Mouse (Mus musculus): Measurements from ENCODE around the gene Camk1d. TPM values are rescaled to one million over a fixed set of nuclear protein-coding genes. Genes with fewer than 3 reads are reported as not detected.

Camk1d gene
- total and polyA plus RNA-seq, 3 experiments, result 3.3 to 7.6 (median 4.8) TPM

DNA sequence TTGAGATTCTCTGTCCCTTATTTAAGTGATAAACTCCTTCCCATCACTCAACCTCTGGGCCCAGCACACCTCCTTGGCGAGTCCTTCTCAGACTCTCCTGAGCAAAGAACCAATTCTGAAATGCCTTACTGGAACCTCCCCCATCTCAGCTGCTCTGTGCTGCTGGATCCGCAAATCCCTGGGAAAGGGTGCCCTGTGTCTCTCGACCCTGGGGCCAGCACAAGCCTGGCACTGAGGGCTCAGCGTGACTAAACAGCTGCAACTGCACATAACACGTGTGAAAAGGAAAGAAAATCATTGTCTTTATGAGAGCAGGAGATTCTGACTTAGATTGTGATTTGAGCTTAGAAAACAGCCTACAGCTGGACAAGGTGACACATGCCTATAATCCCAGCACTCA, 52.4 kb downstream of the Camk1d start:
- DNase-seq, result no peak

DNA sequence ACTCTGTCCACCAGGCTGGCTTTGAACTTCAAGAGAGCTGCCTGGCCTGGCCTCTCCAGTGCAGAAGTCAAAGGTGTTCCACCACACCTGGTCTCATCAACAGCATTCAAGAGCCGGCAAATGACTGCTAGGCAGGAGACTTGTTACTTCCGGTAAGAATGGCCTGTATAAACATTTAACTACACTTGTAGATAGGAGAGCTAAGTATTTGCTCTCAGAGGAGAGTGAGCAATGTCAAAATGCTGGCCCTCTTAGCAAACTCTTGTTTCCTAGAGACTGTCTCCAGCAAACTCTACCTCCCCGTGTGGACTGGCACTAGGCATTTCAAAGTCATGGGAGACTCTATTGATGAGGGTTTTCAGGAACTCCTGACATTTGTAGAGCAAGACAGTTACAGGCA, 56.3 kb downstream of the Camk1d start:
- DNase-seq, result no peak

DNA sequence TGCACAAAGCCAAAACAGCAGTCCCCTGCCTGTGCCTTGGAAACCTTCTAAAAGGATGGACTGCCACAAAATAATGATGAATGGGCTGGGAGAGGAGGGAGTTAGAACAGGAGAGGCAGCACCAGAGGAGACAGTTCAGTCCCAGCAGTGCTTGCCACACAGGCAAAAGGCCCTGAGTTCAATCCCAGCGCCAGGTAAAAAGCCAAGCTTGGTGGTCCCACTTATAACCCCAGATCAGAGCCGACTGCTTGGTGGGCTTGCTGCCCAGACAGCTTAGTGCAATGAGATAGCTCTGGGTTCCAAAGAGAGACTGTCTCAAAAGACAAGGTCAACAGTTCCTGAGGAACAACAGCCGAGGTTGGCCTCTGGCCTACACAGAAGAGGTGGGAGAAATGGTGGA, 58.0 kb downstream of the Camk1d start:
- no peak for DNase-seq

DNA sequence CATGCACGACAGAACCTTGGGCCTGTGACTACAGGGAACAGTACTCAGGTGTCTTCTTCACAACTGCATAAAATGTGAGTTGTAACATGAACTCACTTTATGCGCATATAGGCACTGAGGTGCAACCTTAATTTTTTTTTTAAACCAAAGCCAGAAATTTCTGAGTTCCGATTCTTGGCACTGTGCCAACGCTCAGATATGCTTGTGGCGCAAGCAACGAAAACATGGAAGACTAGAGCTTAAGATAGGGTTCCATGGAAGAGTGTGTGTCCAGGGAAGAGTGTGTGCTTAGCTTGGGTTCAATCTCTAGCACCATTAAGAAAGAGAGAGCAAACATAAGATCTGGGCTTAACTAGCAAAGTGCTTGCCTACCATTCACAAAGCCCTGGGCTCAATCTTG, 62.2 kb downstream of the Camk1d start:
- no peak for DNase-seq

DNA sequence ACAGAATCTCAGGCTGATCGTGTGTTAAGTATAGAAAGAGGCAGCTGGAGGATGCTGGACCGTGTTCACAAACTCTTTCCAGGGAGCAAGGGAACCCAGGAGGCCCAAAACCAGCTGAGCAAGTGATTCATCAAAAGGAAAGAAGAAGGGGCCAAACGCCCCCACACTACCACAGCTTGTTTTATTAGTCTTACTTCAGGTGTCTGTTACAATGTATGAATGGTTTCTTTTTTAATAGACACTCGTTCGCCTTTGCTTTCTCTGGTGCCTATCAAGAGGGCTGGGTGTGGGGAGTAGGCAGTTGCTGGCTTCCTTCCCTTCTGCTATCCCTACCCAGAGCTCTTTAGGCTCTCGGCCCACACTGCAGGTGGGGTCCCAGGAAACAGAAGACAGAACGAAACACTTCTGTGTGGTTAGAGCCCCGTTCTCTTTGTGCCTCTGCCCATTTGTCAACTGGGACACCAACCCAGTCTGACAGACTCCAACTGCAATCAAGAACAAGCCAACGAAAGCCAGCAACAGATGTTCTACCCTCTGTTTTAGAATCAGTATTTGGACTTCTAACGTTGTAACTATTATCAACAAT, 62.9 kb downstream of the Camk1d start:
- DNase-seq, result no peak

DNA sequence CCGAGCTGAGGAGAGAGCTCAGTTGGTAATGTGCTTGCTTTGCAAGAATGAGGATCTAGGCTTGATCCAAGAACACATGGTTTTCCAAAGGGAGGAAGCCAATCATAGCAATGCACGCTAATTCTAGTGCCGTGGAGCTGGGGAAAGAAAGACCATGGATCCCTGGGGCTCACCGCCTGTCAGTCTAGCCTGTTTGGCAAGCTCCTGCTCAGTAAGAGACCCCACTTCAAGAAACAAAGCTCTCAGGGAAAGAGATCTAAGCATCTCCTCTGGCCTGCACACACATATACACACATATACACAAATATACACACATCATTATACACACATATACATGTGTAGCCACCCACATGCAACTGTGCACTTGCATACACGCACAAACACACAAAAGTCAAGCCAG, 65.1 kb downstream of the Camk1d start:
- no peak for DNase-seq

DNA sequence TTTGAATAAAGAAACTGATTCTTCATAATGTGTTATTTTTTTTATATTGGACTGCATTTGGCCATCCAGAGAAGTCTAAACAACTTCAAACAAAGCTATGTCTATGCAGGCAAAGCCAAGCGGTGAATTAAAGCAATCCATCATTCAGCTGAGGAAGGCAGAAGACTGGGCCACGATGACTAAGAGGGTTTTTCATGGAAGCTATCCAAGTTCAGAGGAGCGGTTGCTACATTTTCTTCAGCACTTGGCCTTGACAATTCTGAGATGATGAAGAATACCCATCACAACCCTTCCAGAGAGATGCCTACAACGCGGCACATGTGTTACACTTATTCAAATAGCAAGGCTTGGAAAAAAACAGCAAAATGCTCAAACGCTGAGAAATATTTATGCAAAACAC, 65.6 kb downstream of the Camk1d start:
- peak; percentile 72 for DNase-seq

DNA sequence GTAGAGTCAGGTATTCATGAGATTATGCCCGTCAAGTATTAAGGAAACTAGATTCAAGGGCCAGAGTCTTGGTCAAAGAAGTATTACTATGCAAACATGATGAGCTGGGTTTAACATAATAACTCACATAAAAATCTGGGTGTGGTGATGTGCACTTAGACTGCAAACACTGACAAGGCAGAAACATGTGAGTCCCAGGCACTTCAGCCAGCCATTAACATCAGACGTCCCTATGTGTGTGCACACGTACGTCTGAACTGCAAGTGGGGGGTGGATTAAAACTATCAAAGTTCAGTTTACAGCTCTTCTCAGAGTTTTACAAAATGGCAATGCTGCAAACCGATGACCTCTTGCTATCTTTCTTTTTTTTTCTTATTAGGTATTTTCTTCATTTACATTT, 68.0 kb downstream of the Camk1d start:
- no peak for DNase-seq

DNA sequence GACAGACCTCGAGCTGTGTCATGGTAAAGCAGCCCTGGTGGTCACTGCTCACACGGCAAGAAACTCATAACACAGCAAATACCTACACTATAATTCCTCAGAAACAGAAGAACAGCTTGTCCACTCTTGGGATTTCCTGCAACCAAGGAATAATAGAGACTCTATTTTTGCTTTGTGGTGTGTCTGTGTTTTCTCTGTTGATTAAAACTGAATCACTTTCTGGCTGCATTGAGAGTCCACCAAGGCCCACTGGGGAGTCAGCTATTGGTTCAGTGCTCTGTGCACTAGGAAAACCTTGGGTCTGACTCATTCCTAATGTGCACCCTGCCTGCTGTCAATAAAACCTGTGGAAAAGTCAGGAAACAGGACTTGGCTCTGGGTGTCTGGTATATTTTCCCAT, 68.7 kb downstream of the Camk1d start:
- peak; percentile 23 for DNase-seq

DNA sequence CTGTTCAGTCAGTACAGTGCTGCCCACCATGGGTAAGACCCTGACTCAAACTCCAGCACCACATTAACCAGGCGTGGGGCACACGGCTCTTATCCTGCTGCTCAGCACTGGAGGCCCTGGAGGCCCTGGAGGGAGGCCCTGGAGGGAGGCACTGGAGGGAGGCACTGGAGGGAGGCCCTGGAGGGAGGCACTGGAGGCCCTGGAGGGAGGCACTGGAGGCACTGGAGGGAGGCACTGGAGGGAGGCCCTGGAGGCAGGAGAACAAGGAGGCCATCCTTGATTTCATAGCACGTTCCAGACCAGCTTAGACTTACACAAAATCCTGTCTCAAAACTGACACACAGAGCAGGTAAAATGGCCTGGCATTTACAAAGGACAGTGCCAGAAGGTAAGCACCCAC, 70.4 kb downstream of the Camk1d start:
- DNase-seq, result no peak

DNA sequence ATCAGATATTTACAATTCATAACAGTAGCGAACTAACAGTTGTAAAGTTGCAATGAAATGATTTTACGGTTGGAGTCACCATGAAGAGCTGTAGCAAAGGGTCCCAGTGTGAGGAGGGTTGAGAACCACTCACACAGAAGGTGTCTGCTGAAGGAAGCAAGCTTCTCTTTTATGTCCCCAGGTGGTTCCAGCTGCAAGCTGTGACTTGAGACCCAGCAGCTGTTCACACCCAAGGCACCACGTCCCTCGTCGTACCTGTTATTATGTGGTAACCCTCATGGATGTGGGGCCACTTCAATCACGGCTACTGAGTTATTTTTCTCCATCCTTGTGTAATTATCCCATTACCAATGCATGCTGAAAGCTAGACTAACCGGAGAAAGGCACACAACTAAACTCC, 71.1 kb downstream of the Camk1d start:
- no peak for DNase-seq

DNA sequence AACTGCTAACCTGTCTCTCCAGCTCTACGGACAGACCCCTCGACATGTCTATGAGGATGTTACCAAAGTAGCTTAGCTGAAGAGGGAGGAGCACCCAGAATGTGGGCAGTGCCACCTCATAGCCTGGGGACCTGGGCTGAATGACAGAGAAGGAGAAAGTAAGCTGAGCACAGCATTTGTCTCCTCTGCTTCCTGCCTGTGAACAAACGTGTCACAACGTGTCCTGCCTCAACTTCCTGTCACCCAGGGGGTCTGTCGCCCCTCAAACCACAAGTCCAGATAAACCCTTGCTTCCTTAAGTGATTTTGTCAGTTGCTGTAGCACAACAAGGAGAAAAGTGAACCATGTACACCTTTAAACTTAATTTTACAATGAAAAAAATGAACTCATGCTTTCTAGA, 71.7 kb downstream of the Camk1d start:
- DNase-seq, result no peak

DNA sequence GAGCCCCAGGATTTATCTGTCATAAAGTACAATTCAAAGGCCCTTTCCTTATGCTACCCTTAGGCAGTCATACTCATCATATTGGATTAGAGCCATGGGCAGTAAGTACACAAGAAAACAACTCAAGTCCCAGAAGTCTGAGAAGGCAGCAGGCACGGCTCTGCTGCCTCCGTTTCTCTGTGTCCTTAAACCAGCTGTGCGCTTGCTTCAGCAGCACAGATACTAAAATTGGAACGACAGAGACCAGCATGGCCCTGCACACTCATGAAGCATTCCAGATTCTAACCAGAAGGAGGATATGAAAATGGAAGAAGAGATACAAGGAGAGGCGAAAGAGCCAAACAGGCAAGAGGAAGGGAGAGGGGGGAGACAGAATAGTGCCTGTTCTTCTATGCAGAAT, 72.6 kb downstream of the Camk1d start:
- no peak for DNase-seq

DNA sequence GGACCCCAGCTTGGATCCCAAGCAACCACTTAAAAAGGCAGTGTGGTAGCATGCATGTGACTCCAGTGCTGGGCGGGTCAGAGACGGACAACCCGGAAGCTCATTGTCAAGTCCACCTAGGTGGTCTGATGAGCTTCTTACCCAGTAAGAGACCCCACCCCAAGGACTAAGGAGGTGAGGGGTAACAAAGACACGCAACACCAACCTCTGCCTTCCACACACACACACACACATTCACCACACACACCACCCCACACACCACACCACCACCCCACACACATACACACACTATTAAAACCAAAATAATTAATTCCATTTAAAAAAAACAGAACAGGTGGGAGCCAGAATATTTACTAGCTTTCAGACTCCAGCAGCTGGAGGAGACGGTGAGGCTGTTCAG, 73.7 kb downstream of the Camk1d start:
- no peak for DNase-seq

DNA sequence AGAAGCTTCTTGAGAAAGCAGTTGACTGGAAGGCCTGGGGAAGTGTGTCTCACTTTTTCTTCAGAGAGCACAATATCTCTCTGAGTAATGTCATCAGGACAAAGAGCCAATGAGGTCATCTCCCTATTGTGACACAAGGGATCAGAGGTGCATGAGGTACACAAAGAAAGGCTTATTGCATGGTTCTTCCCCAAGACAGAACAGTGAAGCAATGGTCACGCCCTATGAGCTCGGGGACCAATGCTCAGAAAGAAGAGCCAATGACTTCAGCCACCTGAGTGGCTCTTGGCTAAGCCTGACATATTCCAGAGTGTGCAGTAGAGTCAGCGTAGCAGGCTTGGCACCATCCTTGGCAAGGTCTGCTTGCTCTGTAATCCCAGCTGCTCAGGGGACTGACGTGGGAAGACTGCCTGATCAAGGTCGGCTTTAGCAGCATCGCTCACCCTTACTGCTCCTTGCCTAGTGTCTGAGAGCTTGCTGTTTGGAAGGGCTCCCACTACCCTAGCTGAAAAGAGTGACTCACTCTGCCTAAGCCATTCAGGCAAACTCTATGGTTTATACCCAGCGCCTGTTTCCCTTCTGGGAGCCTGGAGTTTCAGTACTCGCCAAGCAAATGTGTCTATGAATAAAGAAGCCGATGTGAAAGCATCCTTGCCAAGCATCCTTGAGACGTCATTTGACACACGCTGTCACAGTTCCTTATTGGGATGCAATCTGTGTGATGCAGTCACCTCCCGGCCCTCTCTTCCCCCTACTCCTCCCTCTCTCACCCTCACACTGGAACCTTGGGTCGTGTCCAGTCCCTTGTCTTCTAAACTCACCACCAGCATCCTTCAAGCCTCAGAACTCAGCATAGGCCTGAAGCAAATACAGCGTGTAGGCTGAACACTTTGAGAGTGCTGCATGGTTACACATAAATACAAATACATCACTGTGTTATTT, 77.2 kb downstream of the Camk1d start:
- DNase-seq, result peak; percentile 80

DNA sequence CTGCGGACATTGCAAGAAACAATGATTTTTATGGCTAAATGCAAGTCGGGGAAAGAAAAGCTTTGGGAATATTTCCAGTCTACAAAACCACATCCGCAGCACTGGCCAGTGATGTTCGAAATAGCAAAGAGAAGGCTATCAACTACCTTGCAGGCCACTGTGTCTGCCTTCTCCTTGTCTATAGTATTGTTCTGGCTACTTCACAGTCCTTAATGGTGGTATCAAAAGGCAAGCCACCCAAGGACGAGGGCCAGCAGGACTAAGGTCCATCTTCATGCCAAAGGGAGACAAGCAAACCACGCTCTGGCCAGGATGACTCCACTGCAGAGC, 82.0 kb downstream of the Camk1d start:
- DNase-seq, result no peak

DNA sequence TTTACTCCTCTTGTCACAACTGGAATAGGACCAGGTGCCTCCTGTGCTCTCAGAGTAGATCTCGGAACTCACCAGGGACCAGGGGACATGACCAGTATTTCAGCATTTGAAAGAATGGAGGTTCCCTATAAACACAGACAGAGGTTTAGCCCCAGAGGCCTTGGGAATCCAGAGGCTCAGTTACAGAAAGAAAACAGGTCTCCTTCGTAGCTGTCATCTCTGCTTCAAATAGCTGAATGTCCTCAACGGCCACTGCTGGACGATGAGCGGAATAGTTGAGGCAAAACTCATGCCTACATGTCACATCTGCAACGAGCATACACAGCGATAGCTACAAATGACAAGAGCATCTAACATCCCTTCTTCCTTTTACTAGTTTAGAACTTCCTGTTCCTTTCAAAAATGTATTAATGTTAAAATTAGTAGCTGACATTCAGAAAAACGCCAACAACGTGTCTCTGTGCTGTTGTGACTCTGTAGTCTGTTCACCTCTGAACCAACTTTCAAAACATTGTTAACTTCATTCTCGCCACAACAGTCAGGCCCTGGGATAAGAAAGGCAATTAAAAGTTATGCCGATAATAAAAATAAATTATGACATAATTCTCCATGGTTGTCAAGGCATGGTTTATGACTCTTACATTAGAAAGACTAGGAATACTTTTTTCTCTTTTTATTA, 82.5 kb downstream of the Camk1d start:
- no peak for DNase-seq

DNA sequence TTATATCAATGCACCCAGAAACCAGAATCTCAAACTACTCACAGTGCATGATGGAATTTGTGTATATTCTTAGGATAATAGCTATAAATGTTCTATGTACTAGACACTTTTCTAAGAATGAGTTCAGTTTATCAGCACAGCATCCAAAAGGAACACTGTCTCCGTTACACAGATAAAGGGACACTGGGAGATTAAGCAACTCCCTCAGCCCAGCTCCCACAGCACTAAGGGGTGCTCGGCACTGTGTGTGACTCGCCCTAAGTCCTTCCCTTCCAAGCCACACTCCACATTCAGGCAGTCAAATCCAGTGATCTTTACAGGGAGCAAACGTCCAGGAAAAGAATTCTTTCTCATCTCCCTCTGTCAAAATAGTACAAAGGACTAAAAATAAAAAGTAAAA, 83.6 kb downstream of the Camk1d start:
- no peak for DNase-seq

DNA sequence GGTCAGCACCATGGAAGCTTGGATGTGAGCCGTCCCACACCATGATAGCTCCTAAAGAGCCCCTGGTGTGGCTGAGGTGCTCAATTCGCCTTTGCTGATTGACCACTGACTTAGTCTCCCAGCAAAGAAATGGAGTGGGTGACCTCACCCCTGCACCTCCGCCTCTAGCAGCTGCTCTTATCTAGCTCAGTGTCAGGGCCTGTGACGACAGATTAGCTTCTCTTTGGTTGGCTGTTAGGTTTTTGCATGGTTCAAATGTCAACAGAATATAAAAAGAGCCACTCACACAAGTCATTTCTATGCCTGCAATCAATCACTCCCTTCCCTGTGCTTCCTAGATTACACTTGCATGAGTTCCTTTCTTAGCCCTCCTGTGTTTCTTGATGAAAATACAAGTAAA, 89.9 kb downstream of the Camk1d start:
- DNase-seq, result no peak

DNA sequence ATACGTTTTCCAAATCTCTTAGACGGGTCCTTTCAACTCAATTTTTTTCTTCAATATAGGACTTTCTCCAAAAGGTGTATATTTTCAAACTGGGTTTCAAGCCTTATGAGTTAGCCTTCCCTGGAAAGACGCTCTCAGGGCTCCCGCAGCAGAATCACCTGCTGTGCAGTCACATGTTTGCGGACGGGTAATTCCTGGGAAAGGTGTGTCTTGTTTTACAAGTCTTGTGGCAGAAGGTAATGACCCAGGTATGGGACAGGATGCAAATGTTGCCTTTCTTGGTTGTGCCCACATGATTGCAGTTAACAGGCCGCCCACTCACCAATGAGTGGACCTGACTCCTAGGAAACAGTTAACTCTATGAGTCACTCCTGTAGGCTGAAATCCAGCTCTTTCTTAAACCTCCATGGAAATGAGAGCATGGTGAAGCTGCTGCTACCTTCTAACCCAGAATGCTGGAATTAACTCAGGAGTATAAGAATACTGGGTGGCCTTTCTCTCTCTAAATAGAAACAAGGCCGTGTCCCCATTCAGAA, 95.9 kb downstream of the Camk1d start:
- DNase-seq, result no peak

DNA sequence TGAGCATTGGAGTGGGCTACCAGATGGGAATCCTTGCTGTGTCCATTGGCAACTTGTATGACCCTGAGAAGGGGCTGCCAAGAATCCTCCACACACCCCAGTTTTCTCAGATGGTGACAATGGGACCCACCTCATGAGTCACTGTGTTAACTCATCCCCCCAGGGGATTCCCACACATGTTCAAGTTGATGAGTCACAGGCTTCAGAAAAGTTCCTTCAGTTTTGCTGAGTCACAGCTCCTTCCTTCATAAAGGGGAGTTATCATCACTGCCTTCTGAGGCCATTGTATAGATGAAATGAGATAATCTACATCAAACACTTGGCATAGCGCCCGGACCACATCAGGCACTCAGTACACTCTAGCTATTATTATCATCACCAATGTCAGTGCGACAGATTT, 99.4 kb downstream of the Camk1d start:
- peak; percentile 69 for DNase-seq

DNA sequence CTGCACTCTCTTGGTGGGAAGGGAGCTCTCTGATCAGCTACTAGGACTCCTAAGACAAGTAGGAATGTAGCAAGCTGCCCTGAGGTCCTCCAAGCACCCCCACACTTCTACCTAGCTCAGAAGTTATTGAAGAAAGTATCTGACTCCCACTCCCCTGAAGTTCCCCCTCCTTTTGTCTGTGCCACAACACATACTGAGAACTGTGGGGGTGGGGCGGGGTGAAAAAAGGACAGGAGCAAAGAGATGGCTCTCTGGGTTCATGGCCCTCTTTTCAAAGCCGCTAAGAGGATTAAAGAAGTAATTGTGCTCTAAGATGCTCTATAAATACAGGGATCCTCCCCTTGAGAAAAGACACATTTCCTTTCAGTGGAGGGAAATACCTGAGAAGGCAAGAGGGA, 100.0 kb downstream of the Camk1d start:
- no peak for DNase-seq

DNA sequence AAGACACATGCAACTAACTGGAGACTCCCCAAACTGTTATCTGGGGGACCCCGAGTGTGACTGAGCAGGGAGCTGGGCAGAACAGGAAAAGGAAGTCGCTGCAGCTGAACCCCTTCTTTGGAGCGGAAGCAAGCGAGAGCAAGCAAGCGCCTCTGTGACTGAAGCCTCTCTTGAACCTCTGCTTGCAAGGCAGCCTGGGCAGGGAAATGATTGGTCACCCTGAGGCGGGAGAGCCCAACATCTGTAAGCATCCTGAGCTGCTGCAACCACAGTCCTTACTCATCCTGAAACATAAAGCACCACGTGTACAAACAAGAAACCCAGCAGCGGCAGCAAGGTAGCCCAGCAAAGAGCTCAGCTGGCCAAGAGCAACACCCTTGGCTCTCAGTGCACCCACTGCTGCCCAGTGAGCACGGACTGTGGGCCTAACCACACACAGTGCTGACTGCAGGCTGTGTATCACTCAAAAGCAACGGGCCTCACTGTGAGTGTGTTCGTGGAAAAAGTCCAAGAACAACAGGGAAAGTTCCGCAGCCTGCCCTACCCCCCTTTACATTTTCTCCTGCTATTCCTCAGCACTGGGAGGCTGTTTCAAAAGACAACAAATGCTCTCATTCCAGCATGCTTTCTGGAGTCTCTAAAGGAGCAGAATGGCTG, 100.5 kb downstream of the Camk1d start:
- DNase-seq, result peak; percentile 26
